Mouse (Mus musculus) liver, adult 2 months (tissue): Measurements from ENCODE around the gene Rubcn.

Source experiments
- CTCF ChIP-seq: fragments of 200-500 bp; IDR thresholded peaks from 2 replicates; pipeline ENCODE4 v1.5.1; 2011; ENCODE audit warnings: low read depth, low read length, control low read depth
- POLR2A ChIP-seq: fragments of 200-500 bp; IDR thresholded peaks from 2 replicates; pipeline ENCODE4 v1.6.1; 2011; ENCODE audit warnings: low read length, control low read depth; ENCODE audit not compliant: insufficient read depth; ENCODE audit errors: extremely low read depth

DNA sequence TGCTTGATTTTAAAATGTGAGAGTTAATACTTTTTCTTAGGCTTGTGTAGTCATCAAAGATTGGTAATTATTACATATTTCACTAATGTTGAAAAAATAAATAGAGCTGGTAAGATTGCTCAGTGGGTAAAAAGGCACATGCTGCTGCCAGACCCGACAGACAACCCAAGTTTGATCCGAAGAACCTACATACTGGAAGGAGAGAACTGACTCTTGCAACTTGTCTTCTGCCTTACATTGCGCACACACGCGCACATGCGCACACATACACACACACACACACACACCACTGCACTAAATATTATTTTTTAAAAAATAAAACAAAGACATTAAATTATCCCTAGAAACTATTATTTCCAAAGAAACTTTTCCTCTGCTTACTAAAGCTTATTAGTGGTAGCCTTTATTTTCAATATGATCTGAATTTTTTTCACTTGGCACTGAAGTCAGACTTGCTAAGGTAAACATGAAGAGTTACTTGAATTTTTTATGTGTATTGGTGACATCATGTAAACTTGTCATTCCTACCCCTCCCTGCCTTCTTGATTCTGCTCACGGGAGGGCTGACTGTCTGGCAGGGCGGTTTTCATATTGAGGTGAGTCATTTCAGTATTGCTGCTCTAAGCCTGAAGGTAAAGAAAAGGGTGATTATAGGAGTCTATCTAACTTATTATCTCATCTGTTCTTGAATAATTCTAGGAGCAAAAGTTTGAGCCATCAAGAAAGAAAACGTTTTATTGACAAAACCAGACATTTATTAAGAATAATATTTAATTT lies 37.9 kb upstream of the Rubcn start:
- TF ChIP-seq CTCF = no peak
- TF ChIP-seq POLR2A = no peak
